Mouse (Mus musculus): ENCODE results near the gene Anxa5.

Gene Anxa5

DNA sequence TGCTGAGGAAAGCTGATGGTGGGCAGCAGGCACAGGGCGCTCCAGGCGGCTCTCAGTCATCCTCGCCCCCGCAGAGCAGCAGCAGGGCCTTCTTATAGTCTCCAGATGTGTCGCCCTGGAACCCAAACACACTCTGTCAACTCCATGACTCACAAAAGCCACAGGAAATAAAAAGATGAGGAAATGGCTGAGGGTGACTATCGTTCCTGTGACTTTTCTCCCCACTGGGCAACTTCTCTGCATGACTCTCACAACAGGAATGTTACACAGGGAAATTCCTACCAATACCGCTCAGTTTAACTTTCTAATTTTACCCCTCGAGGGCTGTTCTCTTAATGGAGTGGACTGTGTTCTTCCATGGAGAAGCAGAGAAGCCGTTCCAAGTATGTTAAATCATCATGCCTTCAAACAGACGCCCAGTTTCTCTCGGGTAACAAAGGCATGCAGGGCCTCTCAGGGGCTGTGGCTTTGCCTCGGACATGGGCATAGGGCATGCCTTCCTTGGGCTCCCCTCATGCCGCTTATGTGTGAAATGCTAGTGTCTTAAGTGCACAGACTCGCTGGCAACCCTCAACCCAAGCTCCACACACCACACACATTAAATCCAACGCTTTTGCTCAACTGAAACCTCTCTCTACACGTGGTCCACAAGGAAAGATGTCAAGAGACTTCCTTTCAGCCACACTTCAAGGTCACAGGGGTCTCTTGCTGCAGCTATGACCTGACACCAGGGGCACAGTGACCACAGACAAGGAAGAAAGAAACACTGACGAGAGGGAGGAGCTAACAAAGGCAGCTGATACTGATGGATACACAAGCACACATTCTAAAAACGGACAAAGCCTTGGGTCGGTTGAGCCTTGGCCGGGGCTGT, 26.2 kb downstream of the Anxa5 start:
- no peak for DNase-seq (ENCODE audit: low read depth)

DNA sequence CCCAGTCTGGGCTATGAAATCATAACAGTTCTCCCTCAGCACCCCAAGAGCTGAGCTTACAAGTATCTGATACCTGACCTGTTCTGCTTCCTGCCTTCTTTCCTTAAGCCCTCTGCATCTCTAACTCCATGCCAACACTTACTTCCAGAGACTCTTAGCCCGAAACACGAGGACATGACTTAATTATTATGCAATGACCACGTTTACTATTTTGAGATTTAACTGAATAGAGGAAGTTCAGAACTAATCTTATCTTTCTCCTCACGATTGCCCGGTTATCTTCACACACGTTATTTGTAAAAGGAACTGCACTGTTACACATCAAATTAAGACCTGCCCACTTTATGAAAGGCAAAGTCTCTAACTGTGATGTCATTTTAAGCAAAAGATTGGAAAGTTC, 28.8 kb downstream of the Anxa5 start:
- no peak for DNase-seq (ENCODE audit: low read depth)

DNA sequence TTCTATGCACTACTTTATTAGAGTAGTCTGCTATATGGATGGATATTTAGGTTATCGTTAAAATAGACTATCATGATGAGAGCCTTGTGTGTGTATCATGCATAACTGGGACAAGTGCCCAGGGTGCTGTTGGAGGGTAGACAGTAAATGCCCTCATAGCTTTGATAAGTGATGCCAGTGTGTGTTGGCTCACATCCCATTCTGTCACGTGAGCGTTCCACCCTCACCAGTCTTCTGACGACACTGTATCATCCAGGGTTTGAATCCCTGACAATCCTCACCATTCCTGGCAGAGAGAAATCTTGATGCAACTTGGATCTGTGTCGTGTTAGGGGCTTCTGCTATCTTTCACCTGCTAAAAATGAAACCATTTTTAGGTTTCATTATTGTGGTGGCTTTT, 29.2 kb downstream of the Anxa5 start:
- DNase-seq (ENCODE audit: low read depth): no peak

DNA sequence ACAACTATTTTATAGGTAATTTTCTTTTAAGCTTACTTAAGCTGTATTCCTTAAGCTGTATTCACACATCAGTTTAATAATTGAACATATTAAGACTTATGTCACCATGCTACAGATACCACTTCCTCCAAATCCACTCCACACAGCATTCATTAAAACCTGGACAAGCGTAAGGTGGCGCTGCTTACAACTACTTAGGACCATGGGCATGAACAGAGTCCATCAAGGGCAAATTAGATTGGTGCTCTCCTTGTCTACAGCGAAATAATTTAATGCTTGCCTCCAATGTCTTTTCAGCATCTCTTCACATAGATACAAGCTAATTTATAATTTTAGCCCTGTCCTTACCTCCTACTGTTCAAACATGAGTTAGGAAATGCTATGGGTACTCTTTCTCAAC, 29.7 kb downstream of the Anxa5 start:
- DNase-seq (ENCODE audit: low read depth): no peak

DNA sequence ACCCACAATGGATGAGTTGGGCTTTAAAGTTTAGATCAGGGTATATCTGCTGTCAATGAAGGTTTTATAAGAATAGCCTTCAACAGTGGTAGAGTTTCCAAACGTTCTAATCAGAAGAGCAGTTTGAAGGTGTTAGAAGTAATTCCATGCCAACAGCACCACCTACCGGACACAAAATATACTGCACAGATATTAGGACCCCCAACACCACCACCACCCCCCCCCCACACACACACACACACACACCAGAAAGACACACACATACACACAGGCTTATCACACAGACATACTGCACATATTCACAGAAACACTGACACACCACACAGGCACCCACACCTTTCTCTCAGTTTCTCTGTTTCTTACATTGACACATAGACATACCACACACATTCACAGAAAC, 33.3 kb downstream of the Anxa5 start:
- DNase-seq (ENCODE audit: low read depth): peak; percentile 25

DNA sequence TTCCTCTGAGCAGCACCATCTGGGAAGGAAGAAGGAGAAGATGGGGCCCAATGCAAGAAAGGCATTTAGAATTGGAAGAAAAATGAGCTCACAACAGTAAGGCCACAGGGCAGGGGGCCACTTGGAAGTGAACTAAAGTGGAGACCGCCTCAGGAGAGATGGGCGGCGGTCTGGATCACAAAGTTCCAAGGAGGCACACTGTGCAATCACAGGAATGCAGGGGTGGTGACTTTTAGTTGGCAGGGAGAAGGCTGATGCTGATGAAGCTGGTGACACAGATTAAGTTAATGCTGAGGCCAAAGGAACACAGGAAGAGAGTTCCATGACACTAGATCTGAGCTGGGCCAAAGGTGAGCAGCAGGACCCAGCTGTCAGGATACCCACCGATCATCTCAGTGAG, 35.4 kb downstream of the Anxa5 start:
- DNase-seq (ENCODE audit: low read depth): no peak

DNA sequence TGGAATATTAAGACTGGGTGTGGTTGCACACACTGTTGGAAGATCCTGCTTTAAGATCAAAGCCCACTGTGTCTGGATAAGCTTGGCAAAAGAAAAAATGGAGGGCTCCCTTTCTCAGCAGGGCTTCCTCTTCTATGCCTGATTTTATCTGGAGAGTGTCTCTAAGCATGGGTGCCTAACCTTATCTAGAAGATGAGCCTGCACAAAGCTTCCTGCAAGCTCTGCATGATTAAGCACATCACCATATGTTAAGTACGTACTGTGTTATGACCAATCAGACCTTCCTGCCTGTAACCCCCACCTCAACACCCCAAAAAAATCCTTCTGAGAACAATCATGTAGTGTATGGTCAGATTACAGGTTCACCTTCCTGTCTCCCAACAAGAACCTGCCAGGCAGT, 45.3 kb downstream of the Anxa5 start:
- DNase-seq (ENCODE audit: low read depth): no peak

DNA sequence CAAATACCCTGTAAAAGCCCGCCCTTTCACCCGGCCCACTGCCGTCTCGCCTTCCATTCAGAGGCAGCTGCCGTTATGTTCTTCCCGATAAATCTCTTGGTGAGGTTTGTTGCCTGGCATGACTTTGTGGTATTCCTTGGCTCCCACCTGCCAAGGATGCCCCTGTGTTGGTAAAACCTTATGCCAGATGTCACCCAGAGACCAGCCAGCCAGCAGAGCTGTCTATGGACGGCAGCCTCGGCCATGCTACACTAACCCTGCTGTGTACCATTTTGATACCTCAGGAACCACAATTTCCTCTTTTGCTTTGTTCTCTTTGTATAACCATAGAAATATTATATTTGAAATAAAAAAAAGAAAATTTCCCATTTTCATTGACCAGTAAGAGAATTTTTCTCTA, 48.3 kb downstream of the Anxa5 start:
- no peak for DNase-seq (ENCODE audit: low read depth)

DNA sequence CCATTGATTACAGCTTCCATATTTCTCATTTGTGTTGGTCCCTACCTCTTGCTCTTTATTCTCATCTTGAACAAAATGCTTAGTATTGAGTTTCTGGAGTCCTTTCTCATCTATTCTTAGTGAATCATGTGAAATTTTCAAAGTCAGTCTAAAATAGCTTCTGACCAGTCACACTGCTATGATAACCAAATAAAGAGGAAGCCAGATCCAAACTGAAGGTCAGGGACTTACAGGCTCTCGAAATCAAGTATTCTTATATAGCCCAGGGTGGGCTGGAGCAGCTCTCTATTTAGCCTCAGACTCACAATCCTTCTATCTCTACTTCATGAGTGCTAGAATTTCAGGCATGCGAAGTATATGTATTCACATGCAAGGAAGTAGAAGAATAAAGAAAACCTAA, 66.2 kb downstream of the Anxa5 start:
- no peak for DNase-seq (ENCODE audit: low read depth)

DNA sequence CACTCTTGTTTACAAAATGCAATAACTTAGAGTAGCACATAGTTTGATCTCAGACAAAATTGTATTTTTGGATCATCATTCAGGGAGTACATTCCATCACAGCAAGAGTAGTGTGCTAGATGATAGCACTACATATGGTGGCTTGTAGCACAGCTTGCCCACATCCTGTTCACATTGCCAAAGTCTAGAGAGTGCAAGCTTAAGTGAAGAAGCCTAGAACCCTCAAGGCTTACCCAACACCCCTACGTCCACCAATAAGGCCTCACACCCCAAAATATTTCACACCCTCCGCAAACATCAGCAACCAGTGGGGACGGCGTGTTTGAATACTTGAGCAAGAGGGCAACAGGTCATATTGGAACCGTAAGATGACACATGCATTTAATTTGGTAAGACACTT, 68.7 kb downstream of the Anxa5 start:
- no peak for DNase-seq (ENCODE audit: low read depth)

DNA sequence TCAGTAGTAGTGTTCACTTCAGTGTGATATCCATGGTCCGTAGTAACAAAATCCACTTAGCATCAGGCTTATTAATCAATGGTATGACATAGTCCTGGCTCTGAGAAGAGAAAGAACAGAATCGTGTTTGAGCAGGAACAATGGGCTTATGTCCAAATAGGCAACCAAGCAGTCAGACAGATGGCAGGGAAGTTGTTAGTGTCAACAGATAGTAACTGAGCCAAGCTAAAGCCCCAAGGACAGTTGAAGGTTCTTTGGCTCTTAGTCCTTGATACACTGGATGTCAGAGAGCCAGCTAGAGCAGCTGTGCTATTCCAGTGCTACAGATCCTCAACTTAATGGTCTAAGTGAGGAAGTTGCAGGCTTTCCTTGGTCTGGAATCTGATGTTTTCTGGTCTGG, 69.4 kb downstream of the Anxa5 start:
- no peak for DNase-seq (ENCODE audit: low read depth)

DNA sequence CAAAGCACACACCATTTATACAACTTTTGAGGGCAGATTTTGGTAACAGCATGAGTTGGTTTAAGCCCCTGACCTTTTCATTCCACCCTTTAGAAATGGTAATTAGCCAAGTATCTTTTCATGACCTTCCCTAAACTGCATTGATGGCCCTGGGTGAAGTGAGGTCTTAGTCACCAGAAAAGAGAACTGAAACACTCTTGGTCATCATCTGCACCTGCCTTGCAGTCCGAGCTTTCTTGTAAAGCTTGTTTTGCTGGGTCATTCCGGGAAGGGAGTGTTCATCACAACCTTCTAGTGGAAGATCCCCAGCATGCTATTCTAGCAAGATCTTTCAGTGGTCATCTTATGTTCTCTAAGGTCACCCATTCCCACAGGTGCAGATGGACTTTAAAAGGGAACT, 73.8 kb downstream of the Anxa5 start:
- no peak for DNase-seq (ENCODE audit: low read depth)

DNA sequence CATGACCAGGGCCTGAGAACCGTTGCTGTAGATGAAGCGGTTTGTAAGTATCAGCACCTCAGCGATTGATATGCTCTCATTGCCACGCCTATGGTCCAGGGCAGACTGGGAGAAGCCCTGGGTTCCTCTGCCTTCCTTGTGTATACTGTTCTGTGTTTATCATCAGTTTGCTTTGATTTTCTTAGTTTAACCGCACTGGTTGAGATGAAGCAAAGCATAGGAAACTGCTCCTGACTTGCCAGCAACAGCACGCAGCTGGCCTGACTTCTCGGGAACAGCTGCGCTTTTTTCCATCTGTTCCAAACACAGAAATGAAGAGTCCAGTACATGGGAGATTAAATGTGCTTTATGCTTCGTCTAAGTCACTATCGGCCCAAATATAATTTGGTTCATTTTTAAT, 75.0 kb downstream of the Anxa5 start:
- DNase-seq (ENCODE audit: low read depth): no peak

All from c-Kit-positive CD71-positive TER-119-negative erythroid progenitor cells, embryonic 14.5 days (primary cell).